In the genomic region with DNA sequence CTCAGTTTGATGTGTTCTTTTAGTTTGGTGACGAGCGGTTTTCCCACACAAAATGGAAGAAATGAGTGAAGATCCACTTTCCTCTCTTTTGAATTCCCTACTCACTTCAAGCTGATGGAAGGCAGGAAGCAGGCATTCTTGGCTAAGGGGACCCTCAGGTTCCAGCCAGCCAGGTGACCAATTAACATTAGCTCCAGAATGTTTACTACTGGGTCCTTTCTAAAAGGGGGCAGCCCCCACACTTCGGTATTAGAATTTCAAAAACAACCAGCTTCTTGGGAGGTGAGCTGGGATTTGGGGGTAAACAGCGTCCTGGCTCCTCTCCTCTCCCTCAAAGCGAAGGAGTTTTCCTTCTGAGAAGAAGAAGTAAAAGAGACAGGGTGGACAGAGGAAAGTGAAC, we compare ENCODE assay signal across 8 mouse cellular contexts.
DNase-seq lines count a peak whose midpoint lies in the region; ATAC-seq and TF ChIP-seq lines count a peak whose summit lies in the region.

No protein-coding gene starts in this region.

- peak overlapping the region; percentile 86 for H3K4me2 ChIP-seq in heart, embryonic 12.5 days
- H3K4me2 ChIP-seq in embryonic facial prominence, embryonic 13.5 days, result peak overlapping the region; percentile 80
- peak overlapping the region; percentile 63 for H3K4me2 ChIP-seq in hindbrain, postnatal 0 days (ENCODE audit: low read depth, low read length)
- peak overlapping the region; percentile 48 for H3K4me2 ChIP-seq in midbrain, embryonic 15.5 days

- H3K9me3 ChIP-seq in heart, embryonic 12.5 days (replicated peaks), result no peaks in the 10 kb centered on the region
- H3K9me3 ChIP-seq in embryonic facial prominence, embryonic 13.5 days, result no peaks in the 10 kb centered on the region
- H3K9me3 ChIP-seq in hindbrain, postnatal 0 days (ENCODE audit: low read length), result no peaks in the 10 kb centered on the region
- H3K9me3 ChIP-seq in midbrain, embryonic 15.5 days, result no peaks in the 10 kb centered on the region

- H3K4me1 ChIP-seq in heart, embryonic 12.5 days (replicated peaks), result peaks cover 13% of the 10 kb centered on the region
- H3K4me1 ChIP-seq in embryonic facial prominence, embryonic 13.5 days, result peaks cover 23% of the 10 kb centered on the region
- peaks cover 6% of the 10 kb centered on the region; the same call in 1 of the 2 replicates for H3K4me1 ChIP-seq in hindbrain, postnatal 0 days (ENCODE audit: insufficient read depth, low read length)
- peaks cover 20% of the 10 kb centered on the region for H3K4me1 ChIP-seq in midbrain, embryonic 15.5 days

- H3K9ac ChIP-seq in heart, embryonic 12.5 days, result peak overlapping the region; percentile 72
- peak overlapping the region; percentile 76 for H3K9ac ChIP-seq in embryonic facial prominence, embryonic 13.5 days
- H3K9ac ChIP-seq in hindbrain, postnatal 0 days (replicated peaks; ENCODE audit: low read length), result no peak overlapping the region
- no peak overlapping the region for H3K9ac ChIP-seq in midbrain, embryonic 15.5 days

- no peak for ATAC-seq in heart, embryonic 12.5 days (ENCODE audit: insufficient number of reproducible peaks, low FRiP score)
- no peak for ATAC-seq in embryonic facial prominence, embryonic 13.5 days (ENCODE audit: insufficient number of reproducible peaks, insufficient read depth, low FRiP score, low TSS enrichment, low read depth)
- ATAC-seq in hindbrain, postnatal 0 days, result no peak
- ATAC-seq in midbrain, embryonic 15.5 days (replicated peaks), result no peak

- DNase-seq in heart, adult 18-20 months, result no peak
- DNase-seq in hindbrain, postnatal 0 days (ENCODE audit: low spot score), result no peak
- no peak for DNase-seq in cerebellum, adult 11-12 months
- DNase-seq in cerebellum, adult 18-20 months, result no peak
- DNase-seq in cerebellum, postnatal 36 days, result no peak

- no peak for TF ChIP-seq CTCF in hindbrain, postnatal 0 days (IDR thresholded peaks at IDR 0.05; ENCODE audit: low read depth)

- H3K4me3 ChIP-seq in heart, embryonic 12.5 days, result peak overlapping the region; percentile 53
- H3K4me3 ChIP-seq in embryonic facial prominence, embryonic 13.5 days, result peak overlapping the region; percentile 46
- no peak overlapping the region; the same call in 1 of the 2 replicates for H3K4me3 ChIP-seq in hindbrain, postnatal 0 days (ENCODE audit: low read length)
- H3K4me3 ChIP-seq in midbrain, embryonic 15.5 days, result no peak overlapping the region

- 41% methylated on average over 5 of the region's 5 CpGs for WGBS in heart, embryonic 12.5 days
- WGBS in embryonic facial prominence, embryonic 13.5 days, result 26% methylated on average over 5 of the region's 5 CpGs
- 54% methylated on average over 5 of the region's 5 CpGs for WGBS in hindbrain, postnatal 0 days
- 47% methylated on average over 5 of the region's 5 CpGs for WGBS in midbrain, embryonic 15.5 days

- H3K36me3 ChIP-seq in heart, embryonic 12.5 days, result no peaks in the 10 kb centered on the region
- H3K36me3 ChIP-seq in embryonic facial prominence, embryonic 13.5 days, result no peaks in the 10 kb centered on the region
- H3K36me3 ChIP-seq in hindbrain, postnatal 0 days (ENCODE audit: insufficient read depth, low read length), result no peaks in the 10 kb centered on the region
- H3K36me3 ChIP-seq in midbrain, embryonic 15.5 days (replicated peaks), result no peaks in the 10 kb centered on the region

- no peaks in the 10 kb centered on the region for H3K27me3 ChIP-seq in heart, embryonic 12.5 days (replicated peaks)
- H3K27me3 ChIP-seq in embryonic facial prominence, embryonic 13.5 days, result peaks cover 3% of the 10 kb centered on the region; the same call in 1 of the 2 replicates
- no peaks in the 10 kb centered on the region for H3K27me3 ChIP-seq in hindbrain, postnatal 0 days (ENCODE audit: insufficient read depth, low read length)
- H3K27me3 ChIP-seq in midbrain, embryonic 15.5 days (replicated peaks), result 0 out of 2 replicates have a peak, but pooled peaks cover 4% of the 10 kb centered on the region

- peak overlapping the region; percentile 56 for H3K27ac ChIP-seq in heart, embryonic 12.5 days (ENCODE audit: poor library complexity, severe bottlenecking)
- peak overlapping the region; percentile 81 for H3K27ac ChIP-seq in embryonic facial prominence, embryonic 13.5 days
- H3K27ac ChIP-seq in hindbrain, postnatal 0 days, result no peak overlapping the region
- H3K27ac ChIP-seq in midbrain, embryonic 15.5 days, result no peak overlapping the region

Comparison
In these comparisons a context has a peak if more than half of its experiments do, and no peak if none do; other contexts are left out.
1. H3K27ac ChIP-seq: peak in heart, embryonic 12.5 days (single experiment) and embryonic facial prominence, embryonic 13.5 days (single experiment); none in hindbrain, postnatal 0 days (single experiment) and midbrain, embryonic 15.5 days (single experiment).
2. H3K4me3 ChIP-seq: peak in heart, embryonic 12.5 days (single experiment) and embryonic facial prominence, embryonic 13.5 days (single experiment); none in hindbrain, postnatal 0 days (single experiment) and midbrain, embryonic 15.5 days (single experiment).
3. H3K9ac ChIP-seq: peak in heart, embryonic 12.5 days (single experiment) and embryonic facial prominence, embryonic 13.5 days (single experiment); none in hindbrain, postnatal 0 days (single experiment) and midbrain, embryonic 15.5 days (single experiment).
4. Peak in every context shown above with its lines, with median percentiles within 50 percentile points of each other: H3K4me2 ChIP-seq.